Mouse (Mus musculus) forebrain, embryonic 14.5 days (tissue): ENCODE measurements around the gene Cyp20a1. TPM values are rescaled to one million over a fixed set of nuclear protein-coding genes. Genes with fewer than 3 reads are reported as not detected.

ENCODE experiments used
- ATAC-seq: fragments of 200-750 bp; cut with Nextera tagmentation; 2 replicates; pipeline ENCODE4 v1.8.0; 2017; ENCODE audit warnings: mild to moderate bottlenecking, moderate library complexity
- DNase-seq: peaks from one replicate; pipeline ENCODE4 v3.0.0-alpha.2; 2015; ENCODE audit warnings: low spot score
- H3K27ac ChIP-seq: fragments of 300-500 bp; sonication (generic); 2 replicates; pipeline ENCODE4 v1.5.1; 2014; ENCODE audit warnings: low read depth, mild to moderate bottlenecking, control low read depth, low read length, moderate library complexity
- H3K27me3 ChIP-seq: fragments of 300-500 bp; sonication (generic); replicated peaks from 2 replicates; pipeline ENCODE4 v1.6.1; 2014; ENCODE audit warnings: low read length, control low read depth, mixed read lengths; ENCODE audit not compliant: control insufficient read depth, insufficient read depth
- H3K36me3 ChIP-seq: fragments of 300-500 bp; sonication (generic); 2 replicates; pipeline ENCODE4 v1.6.1; 2014; ENCODE audit warnings: low read length, control low read depth; ENCODE audit not compliant: control insufficient read depth, insufficient read depth
- H3K4me1 ChIP-seq: fragments of 300-500 bp; sonication (generic); 2 replicates; pipeline ENCODE4 v1.6.1; 2014; ENCODE audit warnings: antibody characterized with exemption, low read length, control low read depth; ENCODE audit not compliant: control insufficient read depth, insufficient read depth
- H3K4me2 ChIP-seq: fragments of 300-500 bp; sonication (generic); 2 replicates; pipeline ENCODE4 v1.6.1; 2014; ENCODE audit warnings: mild to moderate bottlenecking, control low read depth, low read length
- H3K4me3 ChIP-seq: fragments of 300-500 bp; sonication (generic); 2 replicates; pipeline ENCODE4 v1.5.1; 2014; ENCODE audit warnings: low read depth, low read length, control low read depth
- H3K9ac ChIP-seq: fragments of 300-500 bp; sonication (generic); 2 replicates; pipeline ENCODE4 v1.6.1; 2014; ENCODE audit warnings: mild to moderate bottlenecking, low read length, control low read depth, moderate library complexity
- H3K9me3 ChIP-seq: fragments of 300-500 bp; sonication (generic); replicated peaks from 2 replicates; pipeline ENCODE4 v1.6.1; 2016; ENCODE audit warnings: low read length, control low read depth, mixed read lengths; ENCODE audit not compliant: control insufficient read depth
- WGBS: fragments of 180-500 bp; shearing (Covaris S2); extraction: QIAGEN DNeasy Blood & Tissue Kit; methylation state at CpG from one replicate; pipeline ENCODE4 v1.1.7; 2014; 5-methylcytosine and 5-hydroxymethylcytosine counted together
- polyA plus RNA-seq: library from polyadenylated mRNA; unstranded; fragments of >200 nt; fragmentation: Nextera tagmentation; extraction: Ambion mirVana; gene quantifications from 2 replicates; pipeline ENCODE4 v1.2.1, GENCODE M21; 2014

The Cyp20a1 gene
- 3.3 and 3.6 TPM in 2 replicates for polyA plus RNA-seq

GRCm38 (mm10) chr1:60342808-60343629 lies at the start of gene Cyp20a1:
TSS of gene Cyp20a1 (plus strand) at chr1:60343323.
- H3K9me3 ChIP-seq = no peaks in the 10 kb centered on the region
- ATAC-seq (peak; percentile 99), DNase-seq (peak; percentile 91)
- H3K4me2 ChIP-seq = peak within 1 kb of the TSS; percentile 56
- H3K4me3 ChIP-seq = peak within 1 kb of the TSS; percentile 69
- peak within 1 kb of the TSS; percentile 76 for H3K9ac ChIP-seq
- peak within 1 kb of the TSS; percentile 89 for H3K27ac ChIP-seq
- H3K4me1 ChIP-seq = no peaks in the 10 kb centered on the region
- H3K36me3 ChIP-seq = 0 out of 2 replicates have a peak, but pooled peaks cover 5% of the 10 kb centered on the region
- no peaks in the 10 kb centered on the region for H3K27me3 ChIP-seq
- 2% methylated on average over 60 of the region's 60 CpGs for WGBS

- H3K9ac ChIP-seq = no peak overlapping the region
- ATAC-seq = no peak
Measured at GRCm38 (mm10) chr1:60293921-60294320, 49.2 kb upstream of the Cyp20a1 start.

GRCm38 (mm10) chr1:60343630-60344455 lies 720 bp downstream of the Cyp20a1 start:
- no peaks in the 10 kb centered on the region for H3K27me3 ChIP-seq
- whole genome bisulfite sequencing = 3% methylated on average over 14 of the region's 14 CpGs
- H3K4me3 ChIP-seq = peak overlapping the region; percentile 69
- H3K4me1 ChIP-seq = no peaks in the 10 kb centered on the region
- ATAC-seq (peak; percentile 56), DNase-seq (peak; percentile 9)
- no peaks in the 10 kb centered on the region for H3K9me3 ChIP-seq
- no peak overlapping the region for H3K27ac ChIP-seq
- peak overlapping the region; percentile 56 for H3K4me2 ChIP-seq
- H3K9ac ChIP-seq = peak overlapping the region; percentile 76
- H3K36me3 ChIP-seq = 0 out of 2 replicates have a peak, but pooled peaks cover 3% of the 10 kb centered on the region

More at GRCm38 (mm10) chr1:60293921-60294320, 49.2 kb upstream of the Cyp20a1 start:
- Histone ChIP-seq H3K36me3 (peaks cover 33% of the 10 kb centered on the region), H3K4me1 (no peaks in the 10 kb centered on the region), H3K27ac (no peak overlapping the region), H3K4me2 (no peak overlapping the region), H3K4me3 (no peak overlapping the region), H3K27me3 (no peaks in the 10 kb centered on the region), H3K9me3 (no peaks in the 10 kb centered on the region)
- WGBS = 79% methylated on average over 1 of the region's 1 CpGs
- DNase-seq = no peak

GRCm38 (mm10) chr1:60344670-60345069 lies 1.5 kb downstream of the Cyp20a1 start:
- ATAC-seq = no peak

GRCm38 (mm10) chr1:60345712-60346111 lies 2.6 kb downstream of the Cyp20a1 start:
- Histone ChIP-seq H3K36me3 (no peaks in the 10 kb centered on the region), H3K9me3 (0 out of 2 replicates have a peak, but pooled peaks cover 2% of the 10 kb centered on the region), H3K4me1 (no peaks in the 10 kb centered on the region), H3K4me2 (no peak overlapping the region), H3K27ac (no peak overlapping the region), H3K9ac (no peak overlapping the region), H3K27me3 (no peaks in the 10 kb centered on the region), H3K4me3 (no peak overlapping the region)
- no peak for DNase-seq
- ATAC-seq = no peak
- 90% methylated on average over 2 of the region's 2 CpGs for WGBS

More at GRCm38 (mm10) chr1:60344670-60345069, 1.5 kb downstream of the Cyp20a1 start:
- no peaks in the 10 kb centered on the region for H3K36me3 ChIP-seq
- no peaks in the 10 kb centered on the region for H3K27me3 ChIP-seq
- no peak overlapping the region for H3K27ac ChIP-seq
- H3K9ac ChIP-seq = no peak overlapping the region
- H3K9me3 ChIP-seq = 0 out of 2 replicates have a peak, but pooled peaks cover 1% of the 10 kb centered on the region
- H3K4me2 ChIP-seq = no peak overlapping the region
- no peak overlapping the region for H3K4me3 ChIP-seq
- DNase-seq = no peak
- H3K4me1 ChIP-seq = no peaks in the 10 kb centered on the region
- 91% methylated on average over 6 of the region's 6 CpGs for WGBS

GRCm38 (mm10) chr1:60352786-60353185 lies 9.7 kb downstream of the Cyp20a1 start:
- Histone ChIP-seq H3K9ac (no peak overlapping the region), H3K4me3 (no peak overlapping the region), H3K4me2 (no peak overlapping the region), H3K4me1 (no peaks in the 10 kb centered on the region), H3K9me3 (0 out of 2 replicates have a peak, but pooled peaks cover 2% of the 10 kb centered on the region), H3K36me3 (peaks cover 6% of the 10 kb centered on the region; the same call in 1 of the 2 replicates), H3K27ac (no peak overlapping the region), H3K27me3 (no peaks in the 10 kb centered on the region)
- DNase-seq (no peak), ATAC-seq (no peak)
- WGBS = 89% methylated on average over 5 of the region's 5 CpGs

- no peak for ATAC-seq
- DNase-seq = no peak
Measured at GRCm38 (mm10) chr1:60361626-60362025, 18.5 kb downstream of the Cyp20a1 start.

GRCm38 (mm10) chr1:60376556-60376955 lies 33.4 kb downstream of the Cyp20a1 start:
- Histone ChIP-seq H3K36me3 (peaks cover 10% of the 10 kb centered on the region; the same call in 1 of the 2 replicates), H3K9ac (no peak overlapping the region), H3K9me3 (no peaks in the 10 kb centered on the region), H3K27me3 (no peaks in the 10 kb centered on the region), H3K4me1 (no peaks in the 10 kb centered on the region), H3K27ac (no peak overlapping the region), H3K4me3 (no peak overlapping the region), H3K4me2 (no peak overlapping the region)
- WGBS = 100% methylated on average over 1 of the region's 1 CpGs
- no peak for ATAC-seq
- no peak for DNase-seq

More at GRCm38 (mm10) chr1:60361626-60362025, 18.5 kb downstream of the Cyp20a1 start:
- 96% methylated on average over 1 of the region's 1 CpGs for WGBS
- Histone ChIP-seq H3K36me3 (0 out of 2 replicates have a peak, but pooled peaks cover 2% of the 10 kb centered on the region), H3K9ac (no peak overlapping the region), H3K4me2 (no peak overlapping the region), H3K4me1 (no peaks in the 10 kb centered on the region), H3K27me3 (no peaks in the 10 kb centered on the region), H3K9me3 (no peaks in the 10 kb centered on the region), H3K27ac (no peak overlapping the region), H3K4me3 (no peak overlapping the region)
